Mouse (Mus musculus) kidney, postnatal 10 days (tissue): ENCODE results near the gene Chst2.

Experiments used
- DNase-seq: peaks from one replicate; pipeline ENCODE4 v3.0.0; 2021; ENCODE audit warnings: mixed read lengths

The Chst2 gene

DNA sequence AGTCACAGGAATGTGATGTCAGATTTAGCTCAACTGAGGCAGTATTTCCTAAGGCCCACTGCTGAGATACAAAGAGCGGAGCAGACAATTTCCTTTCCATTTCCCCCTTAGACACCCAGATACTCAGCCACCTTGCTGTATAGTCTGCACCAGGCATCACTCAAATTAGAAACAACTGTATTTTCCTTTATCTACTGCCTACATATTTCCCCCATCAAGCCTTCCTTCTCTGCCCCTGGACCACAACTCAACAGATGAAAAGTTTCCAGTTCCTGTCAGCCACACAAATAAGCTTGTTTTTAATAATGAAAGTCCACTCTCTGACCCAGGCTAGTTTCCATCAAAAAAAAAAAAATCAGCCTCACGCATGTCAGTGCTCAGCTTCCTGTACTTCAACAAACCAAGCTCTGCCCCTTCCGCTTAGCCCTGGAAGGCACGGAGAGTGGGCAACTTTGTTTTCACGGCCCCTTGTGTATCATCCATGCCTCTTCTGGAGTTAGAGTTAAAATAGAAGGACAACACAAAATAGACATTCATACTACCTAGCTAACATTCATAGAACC, 52.6 kb downstream of the Chst2 start:
- DNase-seq = no peak

DNA sequence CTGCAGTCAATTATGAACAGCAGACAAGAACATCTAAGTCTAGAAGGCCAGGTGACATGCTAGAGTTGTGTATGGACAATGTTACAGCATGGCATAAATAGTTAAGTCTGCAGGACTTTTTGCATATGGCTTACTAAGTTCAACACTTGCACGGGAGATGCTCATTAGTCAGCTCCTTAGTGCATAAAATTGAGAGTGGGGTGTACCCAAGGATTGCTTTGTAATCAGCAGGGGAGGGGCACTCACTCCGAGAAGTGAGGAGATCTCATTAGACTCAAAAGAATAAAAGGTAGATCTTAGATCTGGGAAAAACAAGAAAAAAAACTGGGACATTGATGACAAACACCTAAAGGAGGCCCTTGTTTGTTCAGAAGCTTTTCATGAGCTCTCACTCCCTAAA, 54.6 kb downstream of the Chst2 start:
- DNase-seq = no peak

DNA sequence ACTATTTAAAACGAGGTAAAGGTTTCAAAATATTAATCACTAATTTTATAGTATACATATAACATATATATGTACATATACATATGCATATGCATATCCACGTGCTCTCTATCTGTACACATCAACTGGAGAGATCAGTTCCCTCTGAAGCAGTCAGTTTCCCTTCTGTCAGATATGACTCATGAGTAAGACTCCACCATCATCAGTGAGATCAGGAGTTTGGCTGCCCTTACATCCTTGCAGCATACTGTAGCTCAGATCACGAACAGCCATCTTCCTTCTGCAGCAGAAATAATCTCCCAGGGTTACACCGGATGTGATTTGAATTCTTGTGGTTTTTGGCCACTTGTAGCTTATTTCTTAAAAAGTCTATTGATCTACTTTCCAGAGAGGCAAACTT, 56.0 kb downstream of the Chst2 start:
- DNase-seq = no peak
